Mouse (Mus musculus) cerebellum, adult 9-10 months (tissue): ENCODE measurements at regions not wholly inside any gene's neighbourhood (a gene's known extent, or its start where the extent isn't known, plus 50 kb on each side); places are given as distances from the start of the nearest gene placed in this dataset.

ENCODE experiments used
- DNase-seq: peaks from one replicate; pipeline ENCODE4 v3.0.0; 2022

- DNase-seq = peak; percentile 68
These were observed 785.7 kb downstream of the Gm6760 start for GRCm38 (mm10) chrX:63366321-63366720.

GRCm38 (mm10) chrX:63365666-63366065 lies 786.3 kb downstream of the Gm6760 start:
- DNase-seq = peak; percentile 83

- no peak for DNase-seq
These were observed 797.0 kb downstream of the Gm6760 start for GRCm38 (mm10) chrX:63355035-63355434.
